Mouse (Mus musculus): ENCODE data around the gene Catspere2.
"Not testable (repeated sequence)": the region's sequence is repeated elsewhere in the genome, so short reads cannot be mapped to it uniquely, and the experiment has no call there.

Gene Catspere2

DNA sequence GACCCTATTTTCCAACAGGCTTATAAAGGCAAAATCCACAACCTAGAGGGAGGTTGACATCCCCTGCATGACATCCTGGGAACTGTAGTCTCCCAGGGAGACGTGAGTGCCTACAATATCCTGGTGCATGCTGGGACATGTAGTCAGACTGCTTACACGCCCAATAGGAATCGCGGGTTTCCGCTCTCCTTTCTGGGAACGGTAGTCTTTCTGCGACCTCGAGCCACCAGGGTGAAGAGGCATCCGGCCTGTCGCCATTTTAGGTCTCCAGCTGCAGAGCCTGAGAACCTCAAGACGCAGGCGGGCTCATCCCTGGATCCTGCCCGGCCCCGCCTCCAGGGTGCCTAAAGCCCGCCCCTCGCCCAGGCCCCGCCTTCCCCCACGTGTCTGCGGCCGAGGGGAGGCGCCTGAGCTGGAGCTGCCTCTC is at the start of gene Catspere2:
Gene Catspere2 (plus strand): TSS at position 400 of the 427 bp plus-strand sequence.
- peak; percentile 99 to 100 for DNase-seq (ENCODE audit: low spot score in 2 of 2)

DNA sequence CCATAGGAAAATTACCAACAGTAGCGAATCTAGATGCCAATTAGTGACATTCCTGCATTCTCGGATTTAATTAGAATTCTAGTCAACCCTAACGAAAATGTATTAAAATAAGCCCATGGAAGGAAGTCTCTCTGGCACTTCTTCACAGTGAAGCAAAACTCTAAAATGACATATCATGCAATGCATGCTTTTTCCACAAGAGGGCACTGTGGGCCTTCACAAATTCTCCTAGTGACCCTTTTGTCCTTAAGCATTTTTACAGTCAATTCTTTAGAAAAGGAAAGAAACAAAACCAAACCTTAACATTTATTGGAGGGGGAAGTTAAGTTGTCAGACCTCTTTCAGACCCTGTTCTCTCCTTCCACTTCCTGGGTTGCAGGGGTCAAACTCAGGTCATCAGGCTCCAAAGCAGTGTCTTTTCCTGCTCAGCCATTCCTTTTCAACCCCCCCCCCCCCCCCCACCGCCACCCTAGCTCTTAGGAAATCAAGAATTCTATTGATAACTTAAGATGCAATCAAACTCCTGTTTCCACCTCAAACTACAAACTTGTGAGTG is 42.7 kb upstream of the Catspere2 start:
- DNase-seq (ENCODE audit: low spot score in 2 of 2), result not testable (repeated sequence)

DNA sequence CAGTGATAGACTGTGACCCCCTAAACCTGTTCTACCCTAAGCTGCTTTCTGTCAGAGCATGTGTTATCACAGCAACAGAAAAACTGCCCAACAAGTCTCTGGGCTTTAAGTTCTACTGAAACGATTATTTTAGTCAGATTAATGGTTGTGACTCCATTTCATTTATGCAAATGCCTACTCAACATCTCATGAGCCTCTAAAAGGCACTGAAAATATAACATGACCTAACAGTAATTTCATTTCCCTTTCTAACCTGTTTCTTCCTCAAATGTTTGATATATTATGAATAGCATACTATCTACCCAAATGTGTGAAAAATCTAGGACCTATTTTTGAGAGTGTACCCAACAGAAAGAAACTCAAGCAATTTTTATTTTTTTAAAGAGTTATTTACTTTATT is 1.9 kb upstream of the Catspere2 start:
- no peak for DNase-seq (ENCODE audit: low spot score in 2 of 2)

DNA sequence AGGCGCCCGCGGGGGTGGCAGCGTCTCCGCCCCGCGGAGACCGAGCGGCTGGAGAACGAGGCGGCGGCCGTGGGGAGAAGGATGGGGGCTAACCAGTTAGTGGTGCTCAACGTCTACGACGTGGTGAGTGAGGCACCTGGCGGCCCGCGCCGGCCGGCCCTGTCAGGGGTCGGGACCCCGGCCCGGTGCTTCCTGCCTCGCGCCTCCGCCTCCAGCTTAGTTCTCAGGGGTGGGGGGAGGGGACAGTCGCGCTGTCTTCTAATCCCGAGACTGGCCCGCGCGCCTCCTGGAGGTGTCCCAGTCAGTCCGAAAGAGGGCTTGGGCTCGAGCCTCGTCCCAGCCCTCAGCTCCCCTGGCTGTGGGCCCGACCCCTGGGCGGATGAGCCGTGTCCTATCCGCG is 359 bp downstream of the Catspere2 start:
- DNase-seq (ENCODE audit: low spot score in 2 of 2), result not testable (repeated sequence)

DNA sequence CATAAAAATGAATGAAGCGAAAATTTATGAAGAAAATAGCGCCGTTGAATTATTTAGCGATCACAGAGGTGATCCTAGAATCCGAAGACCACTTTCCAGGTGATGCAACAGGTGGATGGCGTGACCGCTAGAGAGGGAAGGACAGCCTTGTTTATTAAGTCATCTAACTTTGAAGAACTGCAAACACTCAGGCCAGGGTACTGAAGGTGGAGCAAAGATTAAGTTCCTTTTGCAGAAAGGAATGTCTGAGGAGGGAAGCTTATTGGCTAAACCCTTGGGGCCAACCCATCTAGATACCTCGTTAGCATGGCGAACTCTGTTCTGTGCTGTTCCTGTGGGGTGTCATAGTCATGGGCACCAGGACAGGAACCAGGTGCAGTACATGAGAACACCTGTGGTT is 983 bp downstream of the Catspere2 start:
- peak in 1 of 2 experiments; percentile 15 for DNase-seq (ENCODE audit: low spot score in 2 of 2)

DNA sequence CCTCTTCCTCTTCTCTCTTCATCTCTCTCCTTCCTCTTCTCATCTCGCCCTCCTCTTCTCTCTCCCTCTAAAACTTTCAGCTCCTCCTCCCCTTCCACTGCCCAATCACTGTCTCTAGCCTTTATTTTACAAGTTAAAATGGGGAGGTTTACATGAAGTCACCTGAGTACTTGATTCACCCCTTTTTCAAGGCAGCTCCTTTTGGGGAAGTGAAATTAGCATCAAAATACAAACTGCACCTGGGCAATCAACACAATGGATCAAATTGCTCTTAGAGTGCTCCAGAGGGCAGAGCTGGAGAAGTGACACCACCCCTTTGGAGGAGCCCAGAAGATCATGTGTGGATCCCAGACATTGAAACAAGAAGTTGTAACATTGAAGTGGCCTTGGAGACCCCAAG is 4.3 kb downstream of the Catspere2 start:
- not testable (repeated sequence) for DNase-seq (ENCODE audit: low spot score in 2 of 2)

DNA sequence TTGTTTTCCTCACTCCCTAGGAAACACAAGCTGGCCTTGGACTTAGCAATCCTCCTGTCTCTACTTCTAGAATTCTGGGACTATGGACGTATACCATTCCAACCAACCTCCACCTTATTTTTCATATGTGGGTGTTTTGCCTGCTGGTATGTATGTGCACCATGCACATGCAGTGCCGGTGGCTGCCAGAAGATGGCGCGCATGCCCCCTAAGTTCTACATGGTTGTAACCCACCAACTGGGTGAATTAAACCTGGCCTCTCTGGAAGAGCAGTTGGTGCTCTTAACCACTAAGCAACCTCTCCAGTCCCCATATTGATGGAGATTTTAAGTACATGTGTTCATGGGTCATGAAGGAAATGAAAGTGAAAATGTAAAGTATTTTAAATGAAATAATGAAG is 89.6 kb downstream of the Catspere2 start:
- not testable (repeated sequence) for DNase-seq (ENCODE audit: low spot score in 2 of 2)

DNA sequence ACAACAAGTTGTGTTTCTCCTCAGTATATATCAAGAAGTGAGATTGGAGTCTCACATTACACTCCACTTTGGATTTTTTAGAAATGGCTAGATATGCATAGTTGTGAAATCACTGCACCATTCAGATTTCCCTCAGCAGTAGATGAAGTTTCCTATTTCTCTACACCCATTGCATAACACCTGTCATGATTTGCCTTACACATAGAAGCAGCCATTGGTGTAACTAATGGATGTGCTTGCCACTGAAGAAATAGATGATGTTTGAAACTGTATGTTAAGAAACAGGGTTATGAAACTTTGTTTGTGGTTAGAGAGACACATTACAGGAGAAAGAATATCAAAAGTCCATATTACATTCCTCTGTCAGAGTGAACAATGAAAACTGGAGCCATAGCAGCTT is 114.6 kb downstream of the Catspere2 start:
- DNase-seq (ENCODE audit: low spot score in 2 of 2), result not testable (repeated sequence)

DNA sequence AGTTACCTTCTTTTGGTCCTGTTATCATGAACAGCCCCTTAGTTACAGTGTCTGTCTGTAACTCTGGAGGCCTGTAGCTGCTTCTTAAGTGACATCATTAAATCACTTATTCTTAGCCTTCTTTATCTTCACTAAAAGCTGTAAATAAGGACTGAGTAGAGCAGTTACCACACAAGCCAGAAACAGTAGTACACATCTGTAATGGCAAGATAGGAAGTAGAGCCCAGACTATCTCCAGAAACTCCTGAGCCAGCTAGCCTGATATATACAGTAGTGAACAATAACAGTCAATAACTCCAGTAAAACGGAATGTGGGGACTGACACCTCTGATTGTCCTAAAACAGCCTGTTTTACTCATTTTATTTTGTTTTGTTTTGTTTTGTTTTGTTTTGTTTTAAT is 125.3 kb downstream of the Catspere2 start:
- not testable (repeated sequence) for DNase-seq (ENCODE audit: low spot score in 2 of 2)

DNA sequence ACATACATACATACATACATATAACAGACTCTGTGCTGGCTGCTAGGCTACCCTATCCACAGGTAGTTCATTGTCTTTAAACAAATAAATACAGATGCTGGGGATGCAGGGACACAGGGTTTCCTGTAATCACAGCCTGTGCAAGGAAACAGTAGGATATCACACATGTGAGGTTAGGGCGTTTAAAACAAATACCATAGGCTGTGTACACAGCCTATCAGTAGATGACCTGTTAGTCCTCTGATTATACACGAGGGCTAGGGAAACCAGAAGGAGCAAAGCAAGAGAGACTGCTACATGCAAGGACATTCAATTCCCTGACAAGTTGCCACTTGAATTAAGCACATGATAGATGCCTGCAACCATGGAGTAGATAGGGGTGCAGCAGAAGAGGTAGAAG is 139.0 kb downstream of the Catspere2 start:
- not testable (repeated sequence) for DNase-seq (ENCODE audit: low spot score in 2 of 2)

DNA sequence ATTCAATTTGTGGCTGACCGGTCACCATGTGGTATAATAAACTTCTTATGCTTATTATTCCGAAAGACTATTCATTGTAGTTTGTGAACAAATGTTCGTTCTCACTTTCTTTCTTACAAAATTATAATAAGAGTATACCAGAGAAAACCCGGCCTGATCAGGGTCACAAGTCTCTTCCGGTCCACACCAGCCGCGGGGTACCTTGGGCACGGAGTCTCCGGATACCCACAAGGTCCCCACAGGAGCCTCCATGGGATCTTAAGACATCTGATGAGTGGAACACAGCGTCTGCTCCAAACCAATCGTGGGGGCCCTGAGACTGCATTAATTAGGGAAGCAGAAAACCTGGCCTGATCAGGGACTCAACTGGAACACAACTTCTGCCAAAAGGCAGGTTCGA is 151.1 kb downstream of the Catspere2 start:
- DNase-seq (ENCODE audit: low spot score in 2 of 2), result no peak

DNA sequence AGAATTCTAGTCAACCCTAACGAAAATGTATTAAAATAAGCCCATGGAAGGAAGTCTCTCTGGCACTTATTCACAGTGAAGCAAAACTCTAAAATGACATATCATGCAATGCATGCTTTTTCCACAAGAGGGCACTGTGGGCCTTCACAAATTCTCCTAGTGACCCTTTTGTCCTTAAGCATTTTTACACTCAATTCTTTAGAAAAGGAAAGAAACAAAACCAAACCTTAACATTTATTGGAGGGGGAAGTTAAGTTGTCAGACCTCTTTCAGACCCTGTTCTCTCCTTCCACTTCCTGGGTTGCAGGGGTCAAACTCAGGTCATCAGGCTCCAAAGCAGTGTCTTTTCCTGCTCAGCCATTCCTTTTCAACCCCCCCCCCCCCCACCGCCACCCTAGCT is 163.3 kb downstream of the Catspere2 start:
- not testable (repeated sequence) for DNase-seq (ENCODE audit: low spot score in 2 of 2)

DNA sequence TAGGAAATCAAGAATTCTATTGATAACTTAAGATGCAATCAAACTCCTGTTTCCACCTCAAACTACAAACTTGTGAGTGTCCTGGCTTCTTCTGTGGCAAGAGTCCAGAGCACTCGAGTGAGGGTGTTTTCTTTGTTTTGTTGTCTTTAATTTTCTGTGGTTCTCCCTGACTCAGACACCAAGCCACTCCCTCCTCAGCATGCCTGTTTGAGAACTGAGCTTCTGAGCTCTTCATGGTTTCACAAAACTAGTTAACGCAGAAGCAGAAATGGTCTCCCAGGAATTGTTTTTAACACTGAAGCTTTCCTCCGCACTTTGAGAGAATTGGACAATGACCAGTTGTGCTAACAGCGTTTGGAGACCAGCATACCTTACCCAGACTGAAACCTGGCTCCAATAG is 163.7 kb downstream of the Catspere2 start:
- DNase-seq (ENCODE audit: low spot score in 2 of 2), result not testable (repeated sequence)

DNA sequence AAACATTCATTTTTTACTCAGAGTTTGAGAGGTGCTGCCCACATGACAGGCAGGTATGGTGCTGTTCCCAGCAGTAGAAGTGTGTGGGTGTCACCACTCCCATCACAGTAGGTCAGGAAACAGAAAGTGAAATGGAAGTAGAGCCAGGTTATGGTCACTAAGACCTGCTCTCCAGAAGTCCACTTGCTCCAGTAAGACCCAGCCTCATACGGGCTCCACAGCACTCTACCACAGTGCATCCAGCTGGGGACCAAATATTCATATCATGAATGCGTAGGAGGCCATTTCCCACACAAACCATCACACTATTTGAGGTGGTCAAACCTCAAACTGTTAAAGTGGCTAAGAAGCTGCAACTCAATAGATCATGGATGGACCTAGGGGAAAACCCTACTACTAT is 199.0 kb downstream of the Catspere2 start:
- no peak for DNase-seq (ENCODE audit: low spot score in 2 of 2)

DNA sequence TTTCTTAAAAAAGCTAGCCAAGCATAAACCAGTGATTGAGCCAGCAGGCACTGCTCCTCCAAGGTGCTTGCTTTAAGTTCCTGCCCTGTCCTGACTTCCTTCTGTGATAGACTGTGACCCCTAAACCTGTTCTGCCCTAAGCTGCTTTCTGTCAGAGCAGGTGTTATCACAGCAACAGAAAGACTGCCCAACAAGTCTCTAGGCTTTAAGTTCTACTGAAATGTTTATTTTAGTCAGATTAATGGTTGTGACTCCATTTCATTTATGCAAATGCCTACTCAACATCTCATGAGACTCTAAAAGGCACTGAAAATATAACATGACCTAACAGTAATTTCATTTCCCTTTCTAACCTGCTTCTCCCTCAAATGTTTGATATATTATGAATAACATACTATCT is 202.4 kb downstream of the Catspere2 start:
- DNase-seq (ENCODE audit: low spot score in 2 of 2), result no peak

DNA sequence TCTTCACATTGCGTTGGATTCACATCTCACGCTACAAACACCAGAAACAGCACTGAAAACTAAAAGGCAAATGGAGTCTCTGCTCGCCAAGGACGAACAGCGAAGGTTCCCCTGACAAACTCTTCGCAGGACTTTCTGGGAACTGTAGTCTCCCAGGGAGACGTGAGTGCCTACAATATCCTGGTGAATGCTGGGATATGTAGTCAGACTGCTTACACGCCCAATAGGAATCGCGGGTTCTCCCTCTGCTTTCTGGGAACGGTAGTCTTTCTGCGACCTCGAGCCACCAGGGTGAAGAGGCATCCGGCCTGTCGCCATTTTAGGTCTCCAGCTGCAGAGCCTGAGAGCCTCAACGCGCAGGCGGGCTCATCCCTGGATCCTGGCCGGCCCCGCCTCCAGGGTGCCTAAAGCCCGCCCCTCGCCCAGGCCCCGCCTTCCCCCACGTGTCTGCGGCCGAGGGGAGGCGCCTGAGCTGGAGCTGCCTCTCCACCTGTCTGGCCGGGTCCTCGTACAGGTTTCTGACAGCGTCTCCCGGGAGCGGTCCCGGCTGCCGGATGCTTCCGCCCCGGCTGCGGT is 204.1 kb downstream of the Catspere2 start, which contains the start of gene Desi2:
Gene Desi2 (plus strand): TSS at position 202 of the 576 bp plus-strand sequence.
- DNase-seq (ENCODE audit: low spot score in 2 of 2), result peak; percentile 94 to 95

DNA sequence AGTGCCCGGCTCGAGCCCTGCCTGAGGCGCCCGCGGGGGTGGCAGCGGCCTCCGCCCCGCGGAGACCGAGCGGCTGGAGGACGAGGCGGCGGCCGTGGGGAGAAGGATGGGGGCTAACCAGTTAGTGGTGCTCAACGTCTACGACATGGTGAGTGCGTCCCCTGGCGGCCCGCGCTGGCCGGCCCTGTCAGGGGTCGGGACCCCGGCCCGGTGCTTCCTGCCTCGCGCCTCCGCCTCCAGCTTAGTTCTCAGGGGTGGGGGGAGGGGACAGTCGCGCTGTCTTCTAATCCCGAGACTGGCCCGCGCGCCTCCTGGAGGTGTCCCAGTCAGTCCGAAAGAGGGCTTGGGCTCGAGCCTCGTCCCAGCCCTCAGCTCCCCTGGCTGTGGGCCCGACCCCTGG is 204.6 kb downstream of the Catspere2 start:
- DNase-seq (ENCODE audit: low spot score in 2 of 2), result not testable (repeated sequence)

DNA sequence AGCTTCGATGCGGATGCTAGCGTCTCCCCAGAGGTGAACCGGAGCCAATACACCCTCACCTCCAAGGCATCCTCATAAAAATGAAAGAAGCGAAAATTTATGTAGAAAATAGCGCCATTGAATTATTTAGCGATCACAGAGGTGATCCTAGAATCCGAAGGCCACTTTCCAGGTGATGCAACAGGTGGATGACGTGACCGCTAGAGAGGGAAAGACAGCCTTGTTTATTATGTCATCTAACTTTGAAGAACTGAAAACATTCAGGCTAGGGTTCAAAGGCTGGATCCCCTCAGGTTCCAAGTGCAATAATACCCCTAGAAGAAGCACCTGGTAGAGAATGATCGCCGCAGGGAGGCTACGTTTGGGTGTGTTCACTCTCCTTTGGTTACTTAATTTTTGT is 205.2 kb downstream of the Catspere2 start:
- DNase-seq (ENCODE audit: low spot score in 2 of 2), result peak in 1 of 2 experiments; percentile 11

DNA sequence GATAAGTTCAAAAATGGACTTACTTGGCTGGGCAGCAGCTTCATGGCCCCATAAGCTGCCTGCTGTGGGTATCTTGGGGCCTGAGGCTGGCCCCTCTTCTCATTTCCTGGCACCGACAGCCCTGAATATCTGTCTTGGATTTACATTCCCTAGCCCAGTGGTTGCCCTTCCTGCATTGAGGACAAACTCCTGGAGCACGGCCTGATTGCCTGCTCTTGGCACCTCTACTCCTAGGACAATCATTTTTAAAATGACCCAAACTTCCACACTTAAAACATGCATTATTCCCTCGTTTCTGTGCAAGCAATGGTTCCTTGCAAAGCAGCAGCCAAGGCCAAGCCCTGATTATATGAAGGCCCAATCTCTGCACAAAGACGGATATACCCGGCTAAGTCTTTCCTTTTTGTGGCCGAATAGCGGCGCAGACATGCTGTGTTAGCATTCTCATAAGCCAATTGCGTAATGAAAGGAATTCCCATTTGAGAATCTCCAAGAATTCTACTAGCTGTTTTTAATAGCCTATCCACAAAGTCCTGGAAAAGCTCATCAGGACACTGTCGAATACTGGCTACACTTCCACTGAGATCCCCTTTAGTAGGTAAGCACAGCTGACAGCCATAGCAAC is 222.6 kb downstream of the Catspere2 start:
- DNase-seq (ENCODE audit: low spot score in 2 of 2), result no peak

DNA sequence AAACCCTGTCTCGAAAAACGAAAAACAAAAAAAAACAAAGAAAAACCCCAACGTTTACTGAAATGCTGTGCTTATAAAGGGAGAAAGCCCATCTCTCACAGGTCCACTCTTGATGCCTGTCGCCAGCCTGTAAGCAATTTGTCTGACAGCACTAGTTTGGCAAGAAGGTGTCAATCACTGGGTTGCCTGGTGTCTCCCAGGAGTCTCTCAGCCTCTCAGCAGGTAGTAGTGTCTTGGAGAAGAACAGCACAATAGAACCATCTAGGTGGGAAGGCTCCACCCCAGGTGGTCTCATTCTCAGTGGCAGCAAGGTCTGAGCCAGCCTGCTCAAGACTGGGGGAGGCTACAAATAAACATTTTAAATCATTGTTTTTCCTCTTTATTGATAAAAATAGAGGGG is 224.6 kb downstream of the Catspere2 start:
- DNase-seq (ENCODE audit: low spot score in 2 of 2), result not testable (repeated sequence)

DNA sequence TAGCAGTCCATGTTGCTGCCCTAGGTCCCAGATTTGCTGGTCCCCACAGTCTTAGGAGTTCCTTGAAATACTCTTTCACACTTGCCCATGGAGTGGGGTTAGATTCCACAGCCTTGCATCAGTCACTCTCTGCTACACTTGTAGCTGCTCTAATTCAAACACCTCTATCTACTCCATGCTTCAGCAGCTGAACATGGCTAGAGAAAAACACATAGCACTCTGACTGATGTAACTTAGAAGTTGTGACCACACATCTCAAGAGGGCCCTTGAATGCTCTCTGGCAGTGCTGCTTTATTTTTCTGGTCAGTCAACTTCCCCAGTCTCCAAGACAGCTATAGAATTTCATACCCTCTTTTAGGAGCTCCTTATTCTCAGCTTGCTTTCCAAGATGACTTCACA is 226.7 kb downstream of the Catspere2 start:
- DNase-seq (ENCODE audit: low spot score in 2 of 2), result no peak

DNA sequence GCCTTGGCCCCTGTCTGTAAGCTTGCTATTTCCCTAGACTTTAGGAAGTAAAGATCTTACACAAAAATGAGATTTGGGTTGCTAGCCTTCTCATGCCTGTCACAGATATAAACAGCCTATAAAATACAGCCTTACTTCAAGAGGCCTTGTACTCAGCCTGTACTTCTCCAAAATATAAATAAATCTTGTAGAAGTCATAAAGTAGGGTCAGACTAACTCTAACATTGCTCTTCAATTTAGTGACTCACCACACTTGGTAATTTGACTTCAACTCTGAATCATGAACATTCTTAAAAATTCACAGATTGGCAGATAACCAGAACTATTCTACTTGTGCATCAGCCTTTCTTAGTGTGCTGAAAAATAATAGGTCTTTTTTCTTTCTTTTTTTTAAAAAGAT is 233.9 kb downstream of the Catspere2 start:
- DNase-seq (ENCODE audit: low spot score in 2 of 2), result no peak

DNA sequence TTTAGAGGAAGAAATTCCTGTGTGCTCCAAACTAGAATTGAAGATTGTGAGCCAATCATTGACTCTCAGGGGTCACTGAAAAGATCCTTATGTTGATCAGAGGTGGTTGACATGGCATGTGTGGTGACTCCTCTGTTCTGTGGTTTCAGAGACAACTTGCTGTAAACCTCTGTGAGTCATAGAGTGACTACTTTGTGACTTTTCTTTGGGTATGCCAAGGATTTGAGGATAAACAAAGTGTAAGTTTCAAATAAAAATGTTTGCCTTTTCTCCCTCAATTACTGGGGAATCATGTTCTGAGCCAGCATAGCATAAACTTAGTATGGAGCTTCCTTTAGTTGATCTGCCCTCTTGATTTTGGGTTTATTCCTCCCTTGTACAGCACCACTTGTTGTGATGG is 235.1 kb downstream of the Catspere2 start:
- DNase-seq (ENCODE audit: low spot score in 2 of 2), result no peak
